Mouse (Mus musculus): ENCODE data around the gene Gng5.
A peak's percentile ranks its signal among the peaks of the same experiment; 100 is the strongest.

Gng5 gene

GRCm38 (mm10) chr3:146540521-146541273 lies 41.1 kb downstream of the Gng5 start:
- DNase-seq (ENCODE audit: low read depth), result peak; percentile 25

- DNase-seq (ENCODE audit: low read depth), result no peak
Measured at GRCm38 (mm10) chr3:146543632-146544031, 44.0 kb downstream of the Gng5 start.

- peak; percentile 78 for DNase-seq (ENCODE audit: low read depth)
Measured at GRCm38 (mm10) chr3:146554816-146555215, 55.2 kb downstream of the Gng5 start.

Data from fibroblast of lung, adult 2 months (primary cell).